Mouse (Mus musculus) embryo, embryonic 11.5 days (tissue): ENCODE results near the gene Ccdc146.

Source experiments
- DNase-seq: peaks from one replicate; pipeline ENCODE4 v3.0.0-alpha.2; 2012; ENCODE audit warnings: low read depth, low spot score

Ccdc146 gene

DNA sequence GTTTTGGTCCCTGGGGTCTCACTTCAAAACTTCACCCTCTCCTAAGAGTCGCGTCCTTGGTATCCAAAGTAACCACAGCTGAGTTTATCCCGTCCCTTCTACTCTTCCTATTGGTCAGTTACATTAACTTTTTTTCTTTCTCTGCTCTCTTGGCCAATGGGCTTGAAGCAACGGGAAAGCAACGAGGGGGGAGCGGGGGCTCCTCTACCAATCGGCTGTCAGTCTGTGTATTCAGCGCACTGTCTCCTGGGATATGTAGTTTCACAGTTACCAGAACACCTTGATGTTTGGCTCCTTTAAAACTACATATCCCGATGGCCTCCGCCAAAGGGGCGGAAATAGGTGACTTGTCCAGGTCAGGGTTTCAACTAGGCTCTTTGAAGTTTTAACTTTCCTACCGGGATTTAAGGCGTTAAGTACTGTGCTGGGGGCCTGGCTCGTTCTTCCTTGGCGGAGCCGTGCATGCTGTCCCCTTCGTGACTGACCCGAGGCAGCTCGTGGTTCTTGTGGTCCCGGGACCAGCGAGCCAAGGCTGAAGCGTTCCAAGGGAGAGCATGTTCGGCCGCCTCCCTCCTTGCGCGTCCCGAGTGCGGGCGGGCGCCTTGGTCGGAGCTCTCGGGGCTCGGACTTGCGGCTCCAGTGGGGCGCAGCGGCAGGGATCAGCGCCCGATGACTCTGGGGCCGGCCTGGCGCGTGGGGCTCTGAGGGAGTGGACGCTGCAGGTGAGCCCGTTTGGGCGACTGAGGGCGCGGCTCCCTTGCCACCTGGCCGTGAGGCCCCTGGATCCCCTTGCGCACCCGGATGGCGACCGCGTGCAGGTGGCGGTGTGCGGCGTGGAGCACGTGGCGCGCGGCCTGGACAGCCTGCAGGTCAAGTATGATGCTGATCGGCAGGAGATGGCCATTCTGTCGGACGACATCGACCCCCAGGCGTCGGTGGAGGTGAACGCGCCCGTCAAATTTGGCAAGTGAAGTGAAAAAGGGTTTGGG lies at the start of gene Ccdc146, which contains the start of gene Fam185a:
Gene Ccdc146, minus strand, starts transcription at position 64 of the 989 bp plus-strand sequence.
Gene Fam185a, plus strand, starts transcription at position 345 of the 989 bp plus-strand sequence.
- peak; percentile 94 for DNase-seq

DNA sequence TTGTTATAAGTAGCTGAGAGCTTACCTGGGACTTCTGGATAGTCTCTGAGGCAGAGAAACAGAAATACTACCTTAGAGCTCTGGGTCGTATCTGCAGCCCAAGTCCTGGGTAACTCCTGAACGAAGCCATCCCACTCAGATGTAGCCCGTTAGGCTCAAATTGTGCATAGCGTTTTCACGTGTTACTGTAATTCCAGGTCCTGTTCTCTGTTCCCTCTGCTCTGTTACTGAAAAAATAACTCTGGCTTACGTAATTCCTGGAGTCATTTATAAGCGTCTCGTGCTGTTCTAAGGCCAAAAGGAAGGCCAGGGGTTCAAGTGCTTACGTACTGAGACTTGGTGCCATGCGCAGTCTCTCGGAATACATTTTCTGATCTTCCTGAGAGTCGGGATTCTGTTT lies 43.6 kb upstream of the Ccdc146 start:
- no peak for DNase-seq

DNA sequence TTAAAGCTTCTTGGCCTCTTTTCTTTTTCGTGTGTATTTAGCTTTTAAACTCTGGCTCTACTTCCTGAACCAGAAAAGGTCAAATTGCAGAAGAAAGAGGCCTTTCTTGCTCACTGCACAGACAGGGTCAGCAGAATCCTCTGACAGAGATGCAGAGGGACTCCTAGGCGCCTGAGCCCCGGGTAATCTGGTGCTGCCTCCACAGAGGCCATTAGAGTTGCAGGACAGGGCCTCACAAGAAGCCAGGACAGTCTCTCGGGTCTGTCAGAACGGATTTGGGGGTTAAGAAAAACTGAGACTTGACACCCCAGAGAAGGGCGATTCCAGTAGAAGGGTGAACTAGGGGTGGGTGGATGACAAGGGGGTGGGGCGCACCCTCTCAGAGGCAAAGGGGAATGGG lies 42.9 kb upstream of the Ccdc146 start:
- no peak for DNase-seq

DNA sequence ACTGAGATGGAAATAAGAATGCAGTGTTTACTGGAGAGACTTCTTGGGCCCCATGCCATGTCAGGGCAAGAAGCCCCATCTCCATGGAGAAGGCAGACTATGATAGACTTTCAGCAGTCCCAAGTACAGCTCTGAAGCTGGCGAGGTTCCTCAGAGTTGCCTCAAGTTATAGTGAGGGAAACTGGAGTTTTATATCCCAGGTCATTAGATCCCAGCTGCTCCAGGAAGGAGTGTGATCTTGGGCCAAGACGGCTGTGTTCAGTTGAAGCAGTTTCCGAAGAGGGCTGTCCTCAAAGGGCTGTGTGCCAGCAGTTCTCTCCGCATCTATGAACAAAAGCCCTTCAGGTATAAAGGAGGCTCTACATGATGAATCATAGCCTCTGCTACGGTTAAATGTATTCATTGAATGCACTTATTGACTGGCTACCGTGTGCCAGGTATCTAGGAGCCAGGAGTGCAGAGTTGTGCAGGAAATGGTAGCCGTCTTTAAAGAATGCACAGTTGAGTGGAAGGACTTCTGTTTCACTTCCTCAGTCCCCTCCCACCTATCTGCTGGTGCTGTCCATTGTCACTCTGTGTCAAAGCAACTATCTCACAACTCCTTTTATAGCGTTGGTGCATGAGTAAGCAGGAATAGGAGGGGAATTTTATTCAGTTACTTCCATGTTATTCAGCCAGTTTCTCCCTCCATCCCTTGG lies 16.5 kb upstream of the Ccdc146 start:
- DNase-seq, result no peak

DNA sequence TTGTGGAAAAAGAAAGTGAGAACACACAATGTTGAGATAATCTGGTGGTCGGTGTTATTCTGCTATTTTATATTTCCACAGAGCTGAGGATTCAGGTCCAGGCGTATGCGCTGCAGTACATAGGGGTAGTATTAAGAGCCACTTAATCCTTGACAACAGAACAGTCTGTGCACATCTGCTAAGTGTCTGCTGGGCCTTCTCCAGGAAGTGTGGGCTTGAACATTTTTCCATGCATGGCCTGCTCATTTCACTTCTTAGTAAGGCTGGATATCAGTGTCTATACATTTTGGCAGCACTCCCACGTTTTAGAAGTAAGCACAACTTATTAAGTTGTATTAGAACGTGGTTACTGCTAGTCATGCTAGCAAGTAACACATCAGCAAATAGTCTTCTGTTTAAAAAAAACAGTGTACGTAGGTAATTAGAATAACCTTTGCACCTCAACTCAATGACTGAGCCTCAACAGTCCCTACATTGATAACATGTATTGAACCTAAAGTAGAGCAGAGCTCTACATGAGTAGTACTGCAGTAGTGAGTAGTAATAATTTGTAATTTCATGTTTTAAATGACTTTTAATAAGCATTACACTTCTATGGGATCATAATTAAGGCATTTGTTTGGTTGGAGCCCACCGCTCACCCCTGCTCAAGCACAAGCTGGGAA lies 15.1 kb upstream of the Ccdc146 start:
- no peak for DNase-seq

DNA sequence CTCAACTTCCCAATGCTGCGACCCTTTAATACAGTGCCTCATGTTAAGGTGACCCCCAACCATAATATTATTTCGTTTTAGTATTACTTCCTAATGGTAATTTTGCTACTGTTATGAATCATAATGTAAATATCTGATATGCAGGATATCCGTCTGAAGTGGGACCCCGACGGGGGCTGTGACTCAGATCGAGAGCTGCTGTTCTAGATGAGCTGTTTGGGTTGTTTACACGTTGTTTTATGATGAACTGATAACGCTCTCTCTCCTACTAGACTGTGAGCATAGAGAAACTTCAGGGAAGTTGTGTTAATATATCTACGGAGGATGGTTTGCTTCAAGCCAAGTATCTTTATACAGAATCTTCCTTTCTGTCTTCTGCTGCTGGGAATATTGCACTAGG lies 14.0 kb upstream of the Ccdc146 start:
- DNase-seq, result no peak

DNA sequence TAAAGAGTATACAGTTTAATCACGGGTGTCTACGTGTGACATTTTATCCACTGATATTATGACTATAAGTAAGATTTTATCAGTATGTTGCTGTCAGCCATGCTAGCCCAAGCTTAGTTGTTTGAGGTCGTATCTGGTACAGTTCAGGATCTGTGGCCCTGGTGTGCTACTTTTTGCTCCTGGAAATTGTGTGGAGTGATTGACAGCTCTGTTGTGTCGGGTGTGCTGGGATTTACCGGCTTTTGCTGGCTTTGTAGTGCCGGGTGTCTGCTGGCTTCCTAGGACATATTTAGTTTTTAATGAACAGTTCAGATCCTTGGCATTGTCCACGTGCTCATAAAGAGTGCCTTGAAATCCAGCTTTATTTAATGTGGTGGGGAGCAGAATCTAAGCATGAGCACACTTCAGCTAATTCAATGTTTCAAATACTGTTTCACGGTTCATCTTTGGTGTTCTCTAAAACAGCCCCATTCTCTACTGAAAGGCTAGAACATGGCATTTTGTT lies 12.0 kb upstream of the Ccdc146 start:
- no peak for DNase-seq

DNA sequence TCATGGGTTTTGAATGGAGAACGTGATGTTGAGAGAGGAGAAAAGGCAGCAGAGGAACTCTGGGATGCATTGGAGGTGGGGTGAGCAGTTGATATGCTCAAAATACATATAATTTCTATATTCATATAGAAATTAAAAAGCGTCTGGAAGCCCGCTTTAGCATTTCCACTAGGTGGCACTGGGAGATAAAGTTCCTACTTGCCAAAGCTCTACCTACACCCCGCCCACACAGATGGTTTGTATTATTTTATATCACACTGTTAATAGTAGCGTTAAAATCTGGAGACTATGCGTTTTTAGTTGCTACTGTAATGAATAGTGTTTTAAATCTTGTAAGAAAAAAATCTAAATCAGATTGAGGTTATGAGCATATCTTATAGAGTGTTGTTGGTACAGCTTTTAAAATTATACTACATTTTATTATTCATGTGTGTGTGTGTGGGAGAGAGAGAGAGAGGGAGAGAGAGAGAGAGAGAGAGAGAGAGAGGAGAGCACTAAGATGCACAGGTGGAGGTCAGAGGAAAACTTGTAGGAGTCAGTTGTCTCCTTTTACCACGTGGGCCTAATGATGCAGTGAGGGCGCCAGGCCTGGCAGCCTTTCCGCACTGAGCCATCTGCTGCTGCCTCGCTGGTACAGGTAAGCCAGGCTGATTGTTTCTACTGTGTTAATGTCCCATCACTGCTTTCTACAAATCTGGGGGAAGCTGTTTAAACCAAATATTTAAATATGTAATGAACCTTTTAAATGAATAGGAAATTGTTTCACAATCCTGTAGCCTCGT lies 9.9 kb upstream of the Ccdc146 start:
- DNase-seq, result peak; percentile 26

DNA sequence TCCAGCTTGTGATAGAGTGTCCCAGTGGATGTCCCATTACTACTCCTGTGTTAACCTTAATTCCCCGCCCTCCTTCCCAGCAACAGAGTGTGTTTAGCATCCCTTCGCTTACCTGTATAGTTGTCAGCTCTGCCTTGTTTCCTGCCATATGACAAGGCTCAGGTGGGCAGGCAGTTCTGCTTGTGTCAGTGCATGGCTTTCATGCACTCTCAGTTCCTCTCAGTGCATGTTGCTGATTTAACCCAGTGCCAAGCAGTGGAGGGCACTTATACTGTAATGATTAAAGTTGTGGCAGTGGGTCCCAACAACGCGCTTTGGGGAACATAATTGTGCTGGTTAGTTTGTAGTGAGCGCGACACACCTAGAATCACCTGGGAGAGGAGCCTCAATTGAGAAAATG lies 2.2 kb upstream of the Ccdc146 start:
- no peak for DNase-seq

DNA sequence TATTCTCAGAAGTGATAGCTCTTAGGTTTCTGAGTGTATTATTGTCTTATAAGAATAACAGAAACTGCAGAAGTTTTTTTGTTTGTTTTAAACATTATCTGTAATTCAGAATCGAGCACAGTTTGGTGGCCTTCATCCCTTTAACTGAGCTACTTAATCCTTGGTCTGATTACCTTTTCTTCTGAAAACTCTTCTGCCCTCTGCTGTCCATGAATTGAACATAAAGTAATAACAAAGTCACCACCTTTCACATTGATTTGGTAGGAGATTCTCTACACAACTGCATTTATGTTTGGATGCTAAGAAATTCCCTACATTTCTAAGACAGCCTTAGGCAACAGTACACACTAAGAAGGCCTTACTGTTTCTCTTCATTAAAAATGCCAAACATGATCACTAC lies 3.9 kb downstream of the Ccdc146 start:
- no peak for DNase-seq

DNA sequence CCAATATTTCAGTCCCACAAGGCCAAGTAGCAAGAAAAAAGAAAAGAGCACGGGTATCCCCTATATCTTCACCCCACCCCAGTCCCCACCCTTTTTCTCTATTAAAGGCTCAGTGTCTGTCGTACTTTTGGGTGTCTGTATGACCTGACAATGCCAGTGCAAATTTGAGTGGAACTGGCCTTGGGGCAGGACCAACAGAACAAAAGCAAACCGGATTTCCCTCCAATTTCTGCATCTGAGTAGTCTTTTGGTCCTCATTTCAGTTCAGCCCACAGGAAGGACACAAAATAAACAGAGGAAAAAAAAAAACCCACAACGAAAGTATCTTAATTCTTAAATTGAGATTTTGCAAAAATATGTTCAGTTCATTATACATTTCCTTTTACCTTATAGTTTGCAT lies 5.9 kb downstream of the Ccdc146 start:
- no peak for DNase-seq

DNA sequence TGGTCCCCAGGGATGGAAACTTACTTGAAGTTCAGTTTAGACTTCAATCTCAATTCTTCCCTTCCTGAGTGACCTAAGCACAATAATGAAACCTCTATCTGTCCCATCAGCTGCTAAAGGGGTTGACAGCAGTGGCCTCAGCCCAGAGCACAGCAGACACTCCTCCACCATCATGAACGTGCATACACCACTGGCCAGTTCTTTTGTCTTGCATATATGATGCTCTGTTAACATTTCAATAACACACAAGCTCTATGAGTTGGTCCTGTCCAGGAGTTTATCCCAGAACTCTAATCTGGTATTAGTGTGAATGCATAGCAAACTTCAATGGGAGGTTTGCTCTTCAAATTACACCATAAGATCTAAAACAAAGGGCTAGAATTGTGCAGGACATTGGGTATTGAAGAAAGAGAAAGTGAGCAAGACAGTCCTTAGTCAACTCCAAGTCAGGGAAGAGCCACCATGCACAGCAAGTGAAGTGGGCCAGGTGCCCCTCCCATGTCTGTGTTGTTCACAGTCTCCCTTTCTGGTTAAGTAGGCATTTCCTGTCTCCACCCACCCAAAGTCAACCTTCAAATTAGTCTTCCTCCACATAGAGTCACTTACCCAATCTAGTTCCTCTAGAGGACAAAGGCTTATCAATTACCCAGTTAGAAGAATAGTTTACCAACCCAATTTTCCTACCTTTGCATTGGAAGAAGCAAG lies 10.2 kb downstream of the Ccdc146 start:
- no peak for DNase-seq

DNA sequence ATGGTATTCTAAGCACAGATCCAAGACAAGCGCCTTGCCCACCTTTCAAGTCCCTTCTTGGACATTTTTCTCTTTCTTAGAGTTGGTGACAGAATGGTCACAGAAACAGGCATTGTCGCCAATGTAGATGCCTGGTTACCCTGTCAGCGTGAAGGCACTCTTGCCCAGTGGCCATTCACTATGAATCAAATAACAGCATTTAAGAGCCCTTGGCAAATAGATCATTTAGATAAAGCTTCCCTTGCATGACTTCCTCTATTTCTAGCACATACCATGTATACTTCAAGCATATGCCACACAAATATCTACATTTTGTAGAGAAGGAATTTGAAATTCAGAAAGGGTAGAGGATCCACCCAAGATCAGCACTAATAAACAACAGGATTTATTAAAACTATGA lies 11.2 kb downstream of the Ccdc146 start:
- no peak for DNase-seq

DNA sequence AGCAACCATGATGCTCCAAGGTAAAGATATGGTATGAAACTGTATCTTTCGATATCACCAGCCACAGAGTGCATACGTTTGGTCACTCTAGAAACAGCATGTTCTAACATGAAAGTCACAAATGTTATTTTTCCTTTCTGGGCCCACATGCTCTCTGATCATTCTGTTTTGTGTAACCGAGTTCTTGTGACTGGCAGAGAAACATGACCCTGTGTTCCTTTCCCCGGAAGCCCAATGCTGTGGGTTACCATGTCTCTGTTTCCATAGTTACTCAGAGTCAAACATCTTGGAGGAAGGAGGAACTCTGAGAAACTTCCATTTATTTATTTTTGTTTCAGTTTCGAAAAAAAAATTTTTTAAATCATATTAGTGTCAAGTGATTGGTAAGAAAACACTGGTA lies 12.4 kb downstream of the Ccdc146 start:
- no peak for DNase-seq

DNA sequence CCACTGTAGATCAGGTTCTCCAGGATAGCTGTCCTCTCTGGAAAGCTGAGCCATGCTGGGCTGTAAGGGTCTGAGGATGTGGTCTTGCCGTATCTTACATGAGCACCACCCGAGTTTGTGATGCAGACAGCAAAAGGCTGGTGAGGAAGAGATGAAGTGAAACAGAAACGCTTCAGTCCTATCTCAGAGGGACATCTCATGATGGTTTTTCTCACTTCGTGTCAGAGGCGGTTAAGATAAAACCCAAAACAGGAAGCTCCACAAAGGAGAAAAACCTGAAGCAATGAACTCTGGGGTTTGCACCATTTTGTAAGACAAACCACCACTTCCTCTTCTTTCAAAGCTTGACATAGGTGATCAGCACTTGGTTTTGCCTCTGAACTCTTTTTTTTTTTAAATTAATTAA lies 13.2 kb downstream of the Ccdc146 start:
- no peak for DNase-seq

DNA sequence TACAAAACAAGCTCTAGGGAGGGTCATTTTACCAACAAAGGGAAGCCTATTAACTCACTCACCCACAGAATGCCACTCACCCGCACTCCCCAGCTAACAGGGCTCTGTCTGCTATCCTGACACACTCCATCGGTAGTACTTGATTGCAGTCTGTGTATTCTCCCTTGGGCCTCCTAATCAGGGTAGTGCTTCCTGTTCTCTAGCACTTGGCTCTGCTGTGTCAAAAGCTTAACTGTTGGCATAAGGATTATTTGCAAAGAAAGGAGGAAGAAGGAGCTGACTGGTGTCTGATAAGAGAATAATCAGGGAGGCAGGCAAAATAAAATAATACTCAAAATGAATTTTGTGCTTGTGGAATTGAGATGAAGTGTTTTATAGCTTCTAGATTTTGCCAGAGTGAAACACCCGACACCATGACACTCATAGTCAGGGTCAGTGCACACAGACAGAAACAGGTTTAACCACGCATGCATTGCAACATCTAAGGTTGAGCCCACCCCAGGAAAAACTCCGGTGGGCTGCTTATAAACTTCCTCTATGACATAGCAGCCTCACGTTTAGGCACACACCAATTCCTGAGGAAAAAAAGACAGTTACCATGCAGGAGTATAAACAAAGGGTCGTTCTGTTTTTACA lies 29.2 kb downstream of the Ccdc146 start:
- no peak for DNase-seq

DNA sequence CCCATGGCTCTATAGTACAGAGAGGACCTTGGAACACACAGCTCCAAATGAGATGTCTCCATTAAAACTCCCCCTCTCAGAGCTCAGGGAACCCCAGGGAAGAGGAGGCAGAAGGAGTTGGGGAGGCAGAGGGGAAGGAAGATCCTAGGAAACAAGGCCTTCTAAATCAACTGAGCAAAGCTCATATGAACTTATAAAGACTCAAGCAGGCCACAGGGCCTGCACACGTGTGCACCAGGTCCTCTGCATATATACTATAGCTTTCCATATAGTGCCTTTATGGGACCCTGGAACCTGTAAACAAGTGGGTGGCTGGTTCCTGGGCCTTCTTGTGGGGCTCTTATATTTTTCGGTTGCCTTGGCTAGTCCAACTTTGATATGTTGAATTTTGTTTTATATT lies 29.9 kb downstream of the Ccdc146 start:
- no peak for DNase-seq

DNA sequence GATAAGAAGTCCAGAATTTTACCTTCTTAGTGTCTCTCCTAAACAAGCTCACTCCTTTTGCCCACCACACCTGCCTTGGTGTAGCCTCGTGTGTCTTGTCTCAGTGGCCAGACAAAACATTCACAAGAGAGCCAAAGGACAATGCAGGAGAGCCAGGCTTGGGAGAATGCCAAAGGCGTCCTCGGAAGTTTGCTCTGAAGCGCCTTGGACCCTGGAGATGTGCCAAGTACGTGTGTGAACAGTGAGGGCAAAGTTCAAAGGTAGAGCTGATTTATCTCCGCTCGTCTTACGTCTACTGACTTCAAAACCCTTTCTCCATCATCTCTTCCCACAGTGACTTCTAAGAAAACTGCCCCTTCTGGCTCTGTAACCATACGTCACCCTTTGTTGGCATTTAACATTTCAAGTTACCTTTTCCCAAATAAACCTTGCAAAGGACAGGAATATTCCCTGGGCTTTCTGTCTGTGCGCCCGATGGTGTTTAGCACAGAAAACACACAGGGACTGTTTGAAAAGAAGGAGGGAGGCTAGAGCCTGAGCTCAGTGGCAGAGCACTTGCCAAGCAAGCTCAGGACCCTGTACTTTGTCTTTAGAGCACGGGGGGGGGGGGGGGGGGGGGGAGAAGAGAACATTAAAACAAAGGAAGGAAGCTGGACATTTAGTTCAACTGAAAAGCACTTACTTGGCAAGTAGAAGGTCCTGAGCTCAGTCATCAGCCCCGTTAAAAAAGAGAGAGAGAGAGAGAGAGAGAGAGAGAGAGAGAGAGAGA lies 32.7 kb downstream of the Ccdc146 start:
- DNase-seq, result no peak

DNA sequence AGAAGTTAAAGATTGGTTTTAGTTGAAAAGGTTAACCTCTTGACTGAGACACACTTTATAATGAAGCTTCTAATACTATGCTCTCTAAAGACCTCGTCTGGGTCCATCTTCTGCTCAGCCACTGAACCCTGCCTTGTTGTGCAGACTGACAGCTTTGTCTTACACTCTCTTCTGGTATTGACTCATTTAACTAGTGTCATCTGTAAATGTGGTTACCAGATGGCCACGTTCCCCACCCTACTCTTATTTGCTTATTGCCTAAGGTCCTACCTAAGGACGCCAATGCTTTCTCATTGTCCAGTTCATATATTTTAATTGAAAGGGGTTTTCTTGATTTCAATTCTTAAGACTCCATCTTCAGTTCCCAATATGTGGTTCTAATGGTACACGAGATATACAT lies 35.6 kb downstream of the Ccdc146 start:
- DNase-seq, result no peak
